Mouse (Mus musculus): ENCODE measurements at regions not wholly inside any gene's neighbourhood (a gene's known extent, or its start where the extent isn't known, plus 50 kb on each side); places are given as distances from the start of the nearest gene placed in this dataset.
"Not testable (repeated sequence)": the region's sequence is repeated elsewhere in the genome, so short reads cannot be mapped to it uniquely, and the experiment has no call there.

DNA sequence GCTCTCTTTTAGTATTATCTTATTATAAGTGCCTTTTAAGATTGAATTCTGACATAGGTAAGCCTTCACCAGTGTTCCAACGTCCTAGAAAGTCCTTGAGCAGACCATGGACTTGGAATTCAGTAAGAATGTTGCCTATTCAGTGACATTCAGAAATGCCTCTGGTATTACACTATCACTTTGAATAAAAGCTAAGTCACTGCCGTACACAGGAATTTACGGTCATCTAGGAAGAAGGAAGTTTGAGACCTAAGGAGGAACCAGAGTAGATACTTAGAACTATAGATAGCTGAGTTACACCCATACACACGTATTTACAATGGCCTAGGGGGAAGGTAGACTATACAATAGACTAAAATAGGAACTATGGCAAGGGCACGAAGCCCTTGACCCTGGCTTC lies 711.6 kb downstream of the Crisp4 start:
- not testable (repeated sequence) for TF ChIP-seq FOSL1 (IDR thresholded peaks at IDR 0.05; ENCODE audit: insufficient read depth, low read length, poor library complexity, severe bottlenecking); CTCF (IDR thresholded peaks at IDR 0.05; ENCODE audit: control insufficient read depth, insufficient read depth, insufficient read length); MYOG (IDR thresholded peaks at IDR 0.05; ENCODE audit: control insufficient read depth, extremely low read depth, insufficient read length)
